Mouse (Mus musculus) yolk sac, embryonic 10.5 days (tissue): Measurements from ENCODE around the gene Psma7.

Experiments
- DNase-seq: peaks from one replicate; pipeline ENCODE4 v3.0.0-alpha.2; 2017; ENCODE audit warnings: low spot score

Psma7 gene

GRCm38 (mm10) chr2:180042858-180043515, 754 bp upstream of the Psma7 start:
- no peak for DNase-seq

- DNase-seq: peak; percentile 58
Observed at GRCm38 (mm10) chr2:180041577-180042255, 517 bp downstream of the Psma7 start.

GRCm38 (mm10) chr2:180040406-180040805, 1.8 kb downstream of the Psma7 start:
- DNase-seq: no peak

- DNase-seq: no peak
Observed at GRCm38 (mm10) chr2:180034753-180035152, 7.5 kb downstream of the Psma7 start.

- no peak for DNase-seq
Observed at GRCm38 (mm10) chr2:180033956-180034355, 8.3 kb downstream of the Psma7 start.

GRCm38 (mm10) chr2:180032925-180033324, 9.3 kb downstream of the Psma7 start:
- no peak for DNase-seq

GRCm38 (mm10) chr2:180031270-180031669, 11.0 kb downstream of the Psma7 start:
- no peak for DNase-seq

GRCm38 (mm10) chr2:180027768-180028167, 14.5 kb downstream of the Psma7 start:
- DNase-seq: no peak

GRCm38 (mm10) chr2:180025861-180026200, 16.4 kb downstream of the Psma7 start:
- no peak for DNase-seq

- DNase-seq: no peak
Observed at GRCm38 (mm10) chr2:180025135-180025860, 16.9 kb downstream of the Psma7 start.

GRCm38 (mm10) chr2:180024401-180025098, 17.7 kb downstream of the Psma7 start, which contains the start of gene Lsm14b:
Lsm14b (plus strand) TSS chr2:180024987.
- peak; percentile 99 for DNase-seq

- DNase-seq: no peak
Observed at GRCm38 (mm10) chr2:180022751-180023150, 19.5 kb downstream of the Psma7 start.

GRCm38 (mm10) chr2:180020919-180021318, 21.3 kb downstream of the Psma7 start:
- DNase-seq: no peak

GRCm38 (mm10) chr2:180020091-180020661, 22.1 kb downstream of the Psma7 start:
- DNase-seq: no peak

GRCm38 (mm10) chr2:180018573-180018972, 23.7 kb downstream of the Psma7 start:
- no peak for DNase-seq

- no peak for DNase-seq
Observed at GRCm38 (mm10) chr2:180017632-180018031, 24.6 kb downstream of the Psma7 start.

- no peak for DNase-seq
Observed at GRCm38 (mm10) chr2:180013686-180014085, 28.5 kb downstream of the Psma7 start.

GRCm38 (mm10) chr2:180011370-180011769, 30.9 kb downstream of the Psma7 start:
- no peak for DNase-seq

- DNase-seq: no peak
Observed at GRCm38 (mm10) chr2:180010686-180011085, 31.5 kb downstream of the Psma7 start.

GRCm38 (mm10) chr2:180006352-180007017, 35.7 kb downstream of the Psma7 start:
- DNase-seq: no peak

GRCm38 (mm10) chr2:180005656-180006351, 36.4 kb downstream of the Psma7 start:
- no peak for DNase-seq
